Mouse (Mus musculus): Measurements from ENCODE around the gene Fermt1. TPM values are rescaled to one million over a fixed set of nuclear protein-coding genes. Genes with fewer than 3 reads are reported as not detected.

The Fermt1 gene
- polyA plus RNA-seq, 1 experiment from 2014 or later, result 6.0 TPM

DNA sequence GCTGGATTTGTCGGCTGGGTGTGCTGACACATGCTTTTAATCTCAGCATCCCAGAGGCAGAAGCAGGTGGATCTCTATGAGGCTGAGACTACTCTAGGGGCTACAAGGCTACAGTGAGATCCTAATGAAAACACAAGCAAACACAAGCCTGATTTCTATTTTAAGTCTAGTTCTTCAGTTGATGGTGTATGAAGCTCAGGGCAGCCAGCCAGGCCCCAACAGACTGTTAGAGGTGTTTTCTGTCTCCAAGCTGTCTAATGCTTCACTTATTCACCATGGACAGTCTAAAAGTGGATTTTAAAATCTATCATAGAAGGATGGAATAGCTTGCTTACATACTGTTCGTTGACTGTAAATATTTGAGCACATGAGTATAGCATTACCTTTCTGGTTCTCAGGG is 84.2 kb downstream of the Fermt1 start:
- DNase-seq (ENCODE audit: low spot score) (no peak), ATAC-seq (ENCODE audit: low FRiP score) (no peak)
- H3K9ac ChIP-seq (ENCODE audit: low read depth, low read length), result no peak overlapping the region
- peaks cover 2% of the 10 kb centered on the region; the same call in 1 of the 2 replicates for H3K36me3 ChIP-seq (ENCODE audit: control insufficient read depth, insufficient read depth, low read length)
- no peaks in the 10 kb centered on the region for H3K9me3 ChIP-seq (ENCODE audit: control insufficient read depth, low read length)
- H3K4me3 ChIP-seq (ENCODE audit: low read depth, low read length), result no peak overlapping the region
- no peaks in the 10 kb centered on the region for H3K4me1 ChIP-seq (replicated peaks; ENCODE audit: control insufficient read depth, insufficient read depth, low read length)
- no peak overlapping the region for H3K4me2 ChIP-seq (replicated peaks; ENCODE audit: low read depth, low read length)
- no peak overlapping the region for H3K27ac ChIP-seq (ENCODE audit: low read depth, low read length)
- no peaks in the 10 kb centered on the region for H3K27me3 ChIP-seq (ENCODE audit: control insufficient read depth, insufficient read depth, low read length)
- WGBS, result 98% methylated on average over 2 of the region's 2 CpGs

DNA sequence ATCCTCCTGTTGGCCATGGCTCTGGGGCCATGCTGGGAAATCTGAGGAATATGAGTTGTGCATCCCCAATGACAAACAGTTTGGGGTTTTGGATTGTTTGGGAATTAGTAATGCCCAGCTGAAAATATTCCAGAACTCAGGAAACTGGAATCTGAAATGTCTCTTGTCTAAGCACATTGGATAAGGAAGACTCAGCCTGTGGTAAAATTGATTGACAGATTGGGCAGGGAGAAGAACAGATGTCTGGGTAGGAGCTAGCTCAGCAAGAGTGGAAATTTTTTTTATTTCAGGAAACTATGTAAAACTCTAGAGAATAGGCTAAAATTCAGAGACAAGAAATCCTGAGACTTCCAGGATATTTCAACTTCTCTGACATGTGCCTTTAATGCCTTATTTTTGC is 85.3 kb downstream of the Fermt1 start:
- Histone ChIP-seq H3K4me3 (ENCODE audit: low read depth, low read length) (no peak overlapping the region), H3K36me3 (ENCODE audit: control insufficient read depth, insufficient read depth, low read length) (peaks cover 2% of the 10 kb centered on the region; the same call in 1 of the 2 replicates), H3K4me1 (replicated peaks; ENCODE audit: control insufficient read depth, insufficient read depth, low read length) (no peaks in the 10 kb centered on the region), H3K4me2 (replicated peaks; ENCODE audit: low read depth, low read length) (no peak overlapping the region), H3K27me3 (ENCODE audit: control insufficient read depth, insufficient read depth, low read length) (no peaks in the 10 kb centered on the region), H3K9ac (ENCODE audit: low read depth, low read length) (no peak overlapping the region), H3K9me3 (ENCODE audit: control insufficient read depth, low read length) (no peaks in the 10 kb centered on the region), H3K27ac (ENCODE audit: low read depth, low read length) (no peak overlapping the region)
- no peak for ATAC-seq (ENCODE audit: low FRiP score)
- no peak for DNase-seq (ENCODE audit: low spot score)

DNA sequence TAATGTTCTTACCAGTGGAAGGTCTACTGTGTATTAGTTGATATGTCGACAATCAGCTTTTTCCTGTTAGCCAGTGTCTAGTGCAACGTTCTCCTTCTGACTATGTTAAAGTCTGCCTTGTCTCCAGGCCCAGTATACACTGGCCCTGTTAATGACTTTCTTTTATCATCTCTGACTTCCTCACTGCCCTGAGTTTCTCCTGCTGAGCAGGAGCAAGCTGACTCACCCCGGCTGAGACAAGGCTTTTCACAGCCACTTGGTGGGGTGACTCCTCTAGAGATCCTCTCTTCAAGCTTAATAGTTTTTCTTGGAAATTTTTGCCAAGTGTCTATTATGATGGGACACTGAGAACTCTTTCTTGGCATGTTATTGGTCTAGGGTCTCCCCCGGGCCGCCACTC is 89.4 kb downstream of the Fermt1 start:
- Histone ChIP-seq H3K9ac (ENCODE audit: low read depth, low read length) (no peak overlapping the region), H3K4me1 (replicated peaks; ENCODE audit: control insufficient read depth, insufficient read depth, low read length) (no peaks in the 10 kb centered on the region), H3K4me3 (ENCODE audit: low read depth, low read length) (no peak overlapping the region), H3K27ac (ENCODE audit: low read depth, low read length) (no peak overlapping the region), H3K36me3 (ENCODE audit: control insufficient read depth, insufficient read depth, low read length) (no peaks in the 10 kb centered on the region), H3K4me2 (replicated peaks; ENCODE audit: low read depth, low read length) (no peak overlapping the region), H3K27me3 (ENCODE audit: control insufficient read depth, insufficient read depth, low read length) (no peaks in the 10 kb centered on the region), H3K9me3 (ENCODE audit: control insufficient read depth, low read length) (no peaks in the 10 kb centered on the region)
- ATAC-seq (ENCODE audit: low FRiP score), result no peak
- WGBS, result 89% methylated on average over 5 of the region's 5 CpGs
- no peak for DNase-seq (ENCODE audit: low spot score)

Other genes with a start within 250 kb of the Fermt1 start
- gene Chgb, start 164.6 kb downstream of the Fermt1 start, polyA plus RNA-seq (2014; fragmentation: Nextera tagmentation; extraction: Ambion mirVana), result 23.8 and 27.5 TPM in 2 replicates
- 30.0 and 30.7 TPM in 2 replicates for gene Trmt6, start 129.9 kb downstream of the Fermt1 start, polyA plus RNA-seq (2014; fragmentation: Nextera tagmentation; extraction: Ambion mirVana)
- 18.8 and 23.5 TPM in 2 replicates for gene Mcm8, start 129.8 kb downstream of the Fermt1 start, polyA plus RNA-seq (2014; fragmentation: Nextera tagmentation; extraction: Ambion mirVana)
- 11.5 and 21.7 TPM in 2 replicates for gene Crls1, start 99.2 kb downstream of the Fermt1 start, polyA plus RNA-seq (2014; fragmentation: Nextera tagmentation; extraction: Ambion mirVana)
- gene Lrrn4, start 65.0 kb downstream of the Fermt1 start, polyA plus RNA-seq (2014; fragmentation: Nextera tagmentation; extraction: Ambion mirVana), result 0.35 TPM in 1 of 2 replicates, not detected in the other

Measured in hindbrain, embryonic 11.5 days (tissue).